Mouse (Mus musculus): ENCODE results near the gene Sgtb. TPM values are rescaled to one million over a fixed set of nuclear protein-coding genes. Genes with fewer than 3 reads are reported as not detected.
A peak's percentile ranks its signal among the peaks of the same experiment; 100 is the strongest.

Sgtb gene
- polyA plus RNA-seq, 1 experiment from 2014 or later, result 33.0 TPM

- no peaks in the 10 kb centered on the region for H3K4me1 ChIP-seq (ENCODE audit: control insufficient read depth, insufficient read depth, low read length)
- no peaks in the 10 kb centered on the region for H3K36me3 ChIP-seq (ENCODE audit: control insufficient read depth, insufficient read depth, low read length)
- no peak for ATAC-seq (ENCODE audit: low read depth)
- no peaks in the 10 kb centered on the region for H3K9me3 ChIP-seq (ENCODE audit: control insufficient read depth, low read length)
- H3K4me3 ChIP-seq (ENCODE audit: low read depth, low read length), result no peak overlapping the region
- no peak overlapping the region for H3K9ac ChIP-seq (replicated peaks; ENCODE audit: low read depth, low read length)
- WGBS, result 95% methylated on average over 8 of the region's 8 CpGs
- H3K27ac ChIP-seq (ENCODE audit: low read depth, low read length), result no peak overlapping the region
- H3K4me2 ChIP-seq (ENCODE audit: low read depth, low read length), result no peak overlapping the region
- H3K27me3 ChIP-seq (ENCODE audit: control insufficient read depth, insufficient read depth, low read length), result no peaks in the 10 kb centered on the region
These were observed 35.3 kb upstream of the Sgtb start for GRCm38 (mm10) chr13:104074230-104074629.

GRCm38 (mm10) chr13:104074731-104075130, 34.8 kb upstream of the Sgtb start:
- ATAC-seq (ENCODE audit: low read depth), result no peak
- H3K4me3 ChIP-seq (ENCODE audit: low read depth, low read length), result no peak overlapping the region
- 85% methylated on average over 10 of the region's 10 CpGs for WGBS

GRCm38 (mm10) chr13:104076993-104077392, 32.5 kb upstream of the Sgtb start:
- Histone ChIP-seq H3K4me1 (ENCODE audit: control insufficient read depth, insufficient read depth, low read length) (no peaks in the 10 kb centered on the region), H3K4me3 (ENCODE audit: low read depth, low read length) (no peak overlapping the region), H3K4me2 (ENCODE audit: low read depth, low read length) (no peak overlapping the region), H3K27me3 (ENCODE audit: control insufficient read depth, insufficient read depth, low read length) (no peaks in the 10 kb centered on the region), H3K9me3 (ENCODE audit: control insufficient read depth, low read length) (no peaks in the 10 kb centered on the region), H3K27ac (ENCODE audit: low read depth, low read length) (no peak overlapping the region), H3K9ac (replicated peaks; ENCODE audit: low read depth, low read length) (no peak overlapping the region), H3K36me3 (ENCODE audit: control insufficient read depth, insufficient read depth, low read length) (no peaks in the 10 kb centered on the region)
- no peak for ATAC-seq (ENCODE audit: low read depth)
- 71% methylated on average over 6 of the region's 6 CpGs for WGBS

More at GRCm38 (mm10) chr13:104074731-104075130, 34.8 kb upstream of the Sgtb start:
- H3K9ac ChIP-seq (replicated peaks; ENCODE audit: low read depth, low read length), result no peak overlapping the region
- H3K36me3 ChIP-seq (ENCODE audit: control insufficient read depth, insufficient read depth, low read length), result no peaks in the 10 kb centered on the region
- no peaks in the 10 kb centered on the region for H3K4me1 ChIP-seq (ENCODE audit: control insufficient read depth, insufficient read depth, low read length)
- H3K27me3 ChIP-seq (ENCODE audit: control insufficient read depth, insufficient read depth, low read length), result no peaks in the 10 kb centered on the region
- H3K27ac ChIP-seq (ENCODE audit: low read depth, low read length), result no peak overlapping the region
- H3K4me2 ChIP-seq (ENCODE audit: low read depth, low read length), result no peak overlapping the region
- no peaks in the 10 kb centered on the region for H3K9me3 ChIP-seq (ENCODE audit: control insufficient read depth, low read length)

GRCm38 (mm10) chr13:104082504-104082903, 27.0 kb upstream of the Sgtb start:
- WGBS, result 94% methylated on average over 7 of the region's 7 CpGs
- no peaks in the 10 kb centered on the region for H3K27me3 ChIP-seq (ENCODE audit: control insufficient read depth, insufficient read depth, low read length)
- no peaks in the 10 kb centered on the region for H3K4me1 ChIP-seq (ENCODE audit: control insufficient read depth, insufficient read depth, low read length)
- H3K9me3 ChIP-seq (ENCODE audit: control insufficient read depth, low read length), result no peaks in the 10 kb centered on the region
- H3K36me3 ChIP-seq (ENCODE audit: control insufficient read depth, insufficient read depth, low read length), result no peaks in the 10 kb centered on the region
- no peak for ATAC-seq (ENCODE audit: low read depth)
- H3K4me2 ChIP-seq (ENCODE audit: low read depth, low read length), result no peak overlapping the region
- no peak overlapping the region for H3K9ac ChIP-seq (replicated peaks; ENCODE audit: low read depth, low read length)
- no peak overlapping the region for H3K4me3 ChIP-seq (ENCODE audit: low read depth, low read length)
- no peak overlapping the region for H3K27ac ChIP-seq (ENCODE audit: low read depth, low read length)

GRCm38 (mm10) chr13:104084600-104084999, 24.9 kb upstream of the Sgtb start:
- Histone ChIP-seq H3K4me1 (ENCODE audit: control insufficient read depth, insufficient read depth, low read length) (no peaks in the 10 kb centered on the region), H3K9ac (replicated peaks; ENCODE audit: low read depth, low read length) (no peak overlapping the region), H3K9me3 (ENCODE audit: control insufficient read depth, low read length) (no peaks in the 10 kb centered on the region), H3K4me3 (ENCODE audit: low read depth, low read length) (no peak overlapping the region), H3K36me3 (ENCODE audit: control insufficient read depth, insufficient read depth, low read length) (no peaks in the 10 kb centered on the region), H3K4me2 (ENCODE audit: low read depth, low read length) (no peak overlapping the region), H3K27ac (ENCODE audit: low read depth, low read length) (no peak overlapping the region), H3K27me3 (ENCODE audit: control insufficient read depth, insufficient read depth, low read length) (no peaks in the 10 kb centered on the region)
- 90% methylated on average over 2 of the region's 2 CpGs for WGBS
- ATAC-seq (ENCODE audit: low read depth), result no peak

- Histone ChIP-seq H3K27me3 (ENCODE audit: control insufficient read depth, insufficient read depth, low read length) (no peaks in the 10 kb centered on the region), H3K4me2 (ENCODE audit: low read depth, low read length) (no peak overlapping the region), H3K9me3 (ENCODE audit: control insufficient read depth, low read length) (no peaks in the 10 kb centered on the region), H3K4me1 (ENCODE audit: control insufficient read depth, insufficient read depth, low read length) (no peaks in the 10 kb centered on the region), H3K4me3 (ENCODE audit: low read depth, low read length) (no peak overlapping the region), H3K27ac (ENCODE audit: low read depth, low read length) (no peak overlapping the region), H3K36me3 (ENCODE audit: control insufficient read depth, insufficient read depth, low read length) (no peaks in the 10 kb centered on the region), H3K9ac (replicated peaks; ENCODE audit: low read depth, low read length) (no peak overlapping the region)
- WGBS, result 17% methylated on average over 1 of the region's 1 CpGs
- peak; percentile 76; the same call in 1 of the 2 replicates for ATAC-seq (ENCODE audit: low read depth)
These were observed 20.2 kb upstream of the Sgtb start for GRCm38 (mm10) chr13:104089387-104089786.

- H3K4me2 ChIP-seq (ENCODE audit: low read depth, low read length), result no peak overlapping the region
- no peaks in the 10 kb centered on the region for H3K9me3 ChIP-seq (ENCODE audit: control insufficient read depth, low read length)
- no peak overlapping the region for H3K27ac ChIP-seq (ENCODE audit: low read depth, low read length)
- H3K4me1 ChIP-seq (ENCODE audit: control insufficient read depth, insufficient read depth, low read length), result no peaks in the 10 kb centered on the region
- H3K4me3 ChIP-seq (ENCODE audit: low read depth, low read length), result no peak overlapping the region
- no peak overlapping the region for H3K9ac ChIP-seq (replicated peaks; ENCODE audit: low read depth, low read length)
- H3K27me3 ChIP-seq (ENCODE audit: control insufficient read depth, insufficient read depth, low read length), result no peaks in the 10 kb centered on the region
- ATAC-seq (ENCODE audit: low read depth), result no peak
- WGBS, result 18% methylated on average over 1 of the region's 1 CpGs
- no peaks in the 10 kb centered on the region for H3K36me3 ChIP-seq (ENCODE audit: control insufficient read depth, insufficient read depth, low read length)
These were observed 17.8 kb upstream of the Sgtb start for GRCm38 (mm10) chr13:104091734-104092133.

GRCm38 (mm10) chr13:104094531-104095385, 14.8 kb upstream of the Sgtb start:
- Histone ChIP-seq H3K4me2 (ENCODE audit: low read depth, low read length) (no peak overlapping the region), H3K9me3 (ENCODE audit: control insufficient read depth, low read length) (no peaks in the 10 kb centered on the region), H3K4me1 (ENCODE audit: control insufficient read depth, insufficient read depth, low read length) (no peaks in the 10 kb centered on the region), H3K27me3 (ENCODE audit: control insufficient read depth, insufficient read depth, low read length) (no peaks in the 10 kb centered on the region), H3K4me3 (ENCODE audit: low read depth, low read length) (no peak overlapping the region), H3K27ac (ENCODE audit: low read depth, low read length) (no peak overlapping the region), H3K36me3 (ENCODE audit: control insufficient read depth, insufficient read depth, low read length) (no peaks in the 10 kb centered on the region), H3K9ac (replicated peaks; ENCODE audit: low read depth, low read length) (no peak overlapping the region)
- 86% methylated on average over 11 of the region's 11 CpGs for WGBS
- ATAC-seq (ENCODE audit: low read depth), result no peak; the same call in 1 of the 2 replicates

- H3K4me3 ChIP-seq (ENCODE audit: low read depth, low read length), result no peak overlapping the region
- no peaks in the 10 kb centered on the region for H3K4me1 ChIP-seq (ENCODE audit: control insufficient read depth, insufficient read depth, low read length)
These were observed 13.6 kb upstream of the Sgtb start for GRCm38 (mm10) chr13:104095955-104096354.

More at GRCm38 (mm10) chr13:104095955-104096354, 13.6 kb upstream of the Sgtb start:
- H3K36me3 ChIP-seq (ENCODE audit: control insufficient read depth, insufficient read depth, low read length), result no peaks in the 10 kb centered on the region
- no peak overlapping the region for H3K4me2 ChIP-seq (ENCODE audit: low read depth, low read length)
- H3K27me3 ChIP-seq (ENCODE audit: control insufficient read depth, insufficient read depth, low read length), result no peaks in the 10 kb centered on the region
- H3K27ac ChIP-seq (ENCODE audit: low read depth, low read length), result no peak overlapping the region
- no peak for ATAC-seq (ENCODE audit: low read depth)
- 72% methylated on average over 7 of the region's 7 CpGs for WGBS
- no peaks in the 10 kb centered on the region for H3K9me3 ChIP-seq (ENCODE audit: control insufficient read depth, low read length)
- H3K9ac ChIP-seq (replicated peaks; ENCODE audit: low read depth, low read length), result no peak overlapping the region
